Mouse (Mus musculus) hindbrain, embryonic 14.5 days (tissue): ENCODE data around the gene Prpf19. TPM values are rescaled to one million over a fixed set of nuclear protein-coding genes. Genes with fewer than 3 reads are reported as not detected.

Experiments used
- ATAC-seq: fragments of 200-750 bp; cut with Nextera tagmentation; 2 replicates; pipeline ENCODE4 v1.8.0; 2017; ENCODE audit warnings: moderate number of reproducible peaks, mild to moderate bottlenecking, moderate TSS enrichment, moderate library complexity; ENCODE audit not compliant: low FRiP score
- DNase-seq: peaks from one replicate; pipeline ENCODE4 v3.0.0-alpha.2; 2015; ENCODE audit warnings: low spot score
- H3K27ac ChIP-seq: fragments of 300-500 bp; sonication (generic); 2 replicates; pipeline ENCODE4 v1.5.1; 2014; ENCODE audit warnings: mild to moderate bottlenecking, moderate library complexity
- H3K27me3 ChIP-seq: fragments of 300-500 bp; sonication (generic); 2 replicates; pipeline ENCODE4 v1.6.1; 2014; ENCODE audit warnings: mild to moderate bottlenecking, low read length, mixed read lengths; ENCODE audit not compliant: control insufficient read depth, insufficient read depth
- H3K36me3 ChIP-seq: fragments of 300-500 bp; sonication (generic); replicated peaks from 2 replicates; pipeline ENCODE4 v1.6.1; 2014; ENCODE audit not compliant: control insufficient read depth, insufficient read depth
- H3K4me1 ChIP-seq: fragments of 300-500 bp; sonication (generic); replicated peaks from 2 replicates; pipeline ENCODE4 v1.6.1; 2014; ENCODE audit warnings: antibody characterized with exemption, low read length, mixed read lengths; ENCODE audit not compliant: control insufficient read depth, insufficient read depth
- H3K4me2 ChIP-seq: fragments of 300-500 bp; sonication (generic); replicated peaks from 2 replicates; pipeline ENCODE4 v1.6.1; 2014; ENCODE audit warnings: mild to moderate bottlenecking, moderate library complexity
- H3K4me3 ChIP-seq: fragments of 300-500 bp; sonication (generic); replicated peaks from 2 replicates; pipeline ENCODE4 v1.5.1; 2014; ENCODE audit warnings: mild to moderate bottlenecking, low read length
- H3K9ac ChIP-seq: fragments of 300-500 bp; sonication (generic); 2 replicates; pipeline ENCODE4 v1.6.1; 2014
- H3K9me3 ChIP-seq: fragments of 300-500 bp; sonication (generic); 2 replicates; pipeline ENCODE4 v1.6.1; 2016; ENCODE audit warnings: low read length; ENCODE audit not compliant: control insufficient read depth
- WGBS: fragments of 180-500 bp; shearing (Covaris S2); extraction: QIAGEN DNeasy Blood & Tissue Kit; methylation state at CpG from one replicate; pipeline ENCODE4 v1.1.7; 2014; 5-methylcytosine and 5-hydroxymethylcytosine counted together
- polyA plus RNA-seq: library from polyadenylated mRNA; unstranded; fragments of >200 nt; fragmentation: Nextera tagmentation; extraction: Ambion mirVana; gene quantifications from 2 replicates; pipeline ENCODE4 v1.2.1, GENCODE M21; 2014

Gene Prpf19
- polyA plus RNA-seq, 1 experiment from 2014 or later, result 33.4 TPM

DNA sequence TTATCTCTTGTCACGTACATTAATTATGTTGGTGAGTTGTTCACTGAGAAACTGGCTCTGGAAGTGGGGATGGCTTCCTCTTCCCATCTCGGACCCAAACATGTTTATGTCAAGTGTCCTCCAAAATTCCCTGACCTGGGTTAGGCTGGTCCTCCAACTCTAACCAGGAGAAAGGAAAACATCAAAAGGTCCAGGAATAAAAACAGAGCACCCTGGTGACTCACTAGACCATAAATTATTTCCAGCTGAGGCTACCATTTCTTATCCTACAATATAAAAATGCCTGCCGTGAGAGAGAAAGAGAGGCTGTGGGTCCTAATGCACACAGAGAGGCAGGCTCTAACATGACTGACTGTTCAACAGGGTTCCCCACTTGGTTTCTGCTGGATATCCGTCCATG, 29.2 kb downstream of the Prpf19 start:
- ATAC-seq (no peak), DNase-seq (no peak)
- H3K27ac ChIP-seq, result no peak overlapping the region
- H3K9me3 ChIP-seq, result no peaks in the 10 kb centered on the region
- WGBS, result 61% methylated on average over 4 of the region's 4 CpGs
- H3K36me3 ChIP-seq, result no peaks in the 10 kb centered on the region
- no peaks in the 10 kb centered on the region for H3K27me3 ChIP-seq
- H3K4me2 ChIP-seq, result no peak overlapping the region
- H3K9ac ChIP-seq, result no peak overlapping the region
- H3K4me1 ChIP-seq, result no peaks in the 10 kb centered on the region
- H3K4me3 ChIP-seq, result no peak overlapping the region

- Histone ChIP-seq H3K36me3 (no peaks in the 10 kb centered on the region), H3K4me1 (no peaks in the 10 kb centered on the region), H3K9ac (no peak overlapping the region), H3K9me3 (no peaks in the 10 kb centered on the region), H3K27me3 (no peaks in the 10 kb centered on the region), H3K4me2 (no peak overlapping the region), H3K4me3 (no peak overlapping the region), H3K27ac (no peak overlapping the region)
- WGBS, result 10% methylated on average over 6 of the region's 6 CpGs
- no peak for DNase-seq
- ATAC-seq, result no peak; the same call in 1 of the 2 replicates
These were observed 31.1 kb downstream of the Prpf19 start for GRCm38 (mm10) chr19:10926123-10926621.

GRCm38 (mm10) chr19:10926666-10927065, 31.6 kb downstream of the Prpf19 start:
- H3K9ac ChIP-seq, result no peak overlapping the region
- H3K9me3 ChIP-seq, result no peaks in the 10 kb centered on the region
- H3K27me3 ChIP-seq, result no peaks in the 10 kb centered on the region
- H3K4me1 ChIP-seq, result no peaks in the 10 kb centered on the region
- DNase-seq (no peak), ATAC-seq (no peak)
- no peak overlapping the region for H3K4me3 ChIP-seq
- no peak overlapping the region for H3K4me2 ChIP-seq
- WGBS, result 31% methylated on average over 4 of the region's 4 CpGs
- no peak overlapping the region for H3K27ac ChIP-seq
- no peaks in the 10 kb centered on the region for H3K36me3 ChIP-seq

DNA sequence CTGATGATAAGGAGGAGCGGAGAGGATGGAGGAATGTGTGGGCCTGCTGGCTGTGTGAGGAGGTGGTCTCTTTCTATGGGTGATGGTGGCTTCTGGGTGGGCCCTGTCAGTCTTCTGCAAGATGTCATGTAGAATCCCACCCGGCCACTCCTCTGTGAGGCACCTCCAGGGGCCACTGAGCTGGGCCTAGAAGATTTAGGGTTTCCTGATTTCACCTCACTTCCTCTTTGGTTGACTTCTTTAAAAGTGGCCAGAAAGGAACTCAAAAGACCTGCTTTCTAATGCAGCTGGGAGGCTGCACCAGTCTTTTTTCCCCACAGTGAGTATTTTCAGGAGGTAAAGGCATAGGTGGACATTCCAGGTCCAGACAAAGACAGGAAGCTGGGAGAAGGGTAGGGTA, 35.6 kb downstream of the Prpf19 start:
- H3K4me2 ChIP-seq, result no peak overlapping the region
- H3K36me3 ChIP-seq, result no peaks in the 10 kb centered on the region
- DNase-seq, result no peak
- no peaks in the 10 kb centered on the region for H3K27me3 ChIP-seq
- 91% methylated on average over 2 of the region's 2 CpGs for WGBS
- no peak for ATAC-seq
- H3K4me1 ChIP-seq, result no peaks in the 10 kb centered on the region
- H3K9me3 ChIP-seq, result no peaks in the 10 kb centered on the region
- H3K4me3 ChIP-seq, result no peak overlapping the region
- no peak overlapping the region for H3K27ac ChIP-seq
- no peak overlapping the region for H3K9ac ChIP-seq

DNA sequence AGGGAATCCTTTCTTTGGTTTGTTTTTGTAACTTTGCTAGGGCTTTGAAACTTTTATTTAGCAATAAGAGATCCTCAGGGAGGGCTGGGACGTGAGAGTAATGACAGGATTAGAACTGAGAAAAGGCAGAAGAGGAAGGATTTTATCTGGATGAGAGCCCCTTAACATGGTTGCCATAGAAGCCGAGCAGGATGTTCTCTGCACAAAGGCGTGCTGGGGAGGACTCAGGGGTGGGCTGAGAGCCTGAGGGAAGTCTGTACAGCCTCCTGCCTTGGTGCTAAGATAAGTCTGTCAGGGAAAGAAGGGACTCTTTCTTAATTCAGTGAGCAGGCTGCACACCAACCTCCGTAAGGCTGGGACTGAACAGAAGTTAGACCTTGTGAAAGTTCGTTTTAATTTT, 40.0 kb downstream of the Prpf19 start:
- H3K4me2 ChIP-seq, result no peak overlapping the region
- H3K9ac ChIP-seq, result no peak overlapping the region
- no peaks in the 10 kb centered on the region for H3K4me1 ChIP-seq
- DNase-seq, result no peak
- no peaks in the 10 kb centered on the region for H3K9me3 ChIP-seq
- no peak overlapping the region for H3K4me3 ChIP-seq
- no peak for ATAC-seq
- 25% methylated on average over 5 of the region's 5 CpGs for WGBS
- no peak overlapping the region for H3K27ac ChIP-seq
- H3K27me3 ChIP-seq, result no peaks in the 10 kb centered on the region
- no peaks in the 10 kb centered on the region for H3K36me3 ChIP-seq

DNA sequence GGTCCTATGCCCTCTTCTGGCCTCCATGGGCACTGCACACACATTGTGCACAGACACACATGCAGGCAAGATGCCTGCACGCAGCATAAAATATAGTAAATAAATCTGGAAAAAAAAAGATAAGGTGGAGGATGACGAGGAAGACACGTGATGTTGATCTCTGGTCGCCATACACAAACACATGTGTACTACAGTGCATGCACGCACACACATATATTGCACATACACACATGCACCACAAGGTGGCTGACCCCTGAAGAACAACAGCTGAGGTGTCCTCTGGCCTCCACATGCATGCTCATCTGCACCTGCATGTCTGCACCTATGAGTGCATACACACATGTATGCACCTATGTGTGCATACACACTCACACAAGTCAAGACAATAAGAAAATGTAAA, 41.0 kb downstream of the Prpf19 start:
- 88% methylated on average over 5 of the region's 5 CpGs for WGBS
- H3K4me1 ChIP-seq, result peaks cover 6% of the 10 kb centered on the region

DNA sequence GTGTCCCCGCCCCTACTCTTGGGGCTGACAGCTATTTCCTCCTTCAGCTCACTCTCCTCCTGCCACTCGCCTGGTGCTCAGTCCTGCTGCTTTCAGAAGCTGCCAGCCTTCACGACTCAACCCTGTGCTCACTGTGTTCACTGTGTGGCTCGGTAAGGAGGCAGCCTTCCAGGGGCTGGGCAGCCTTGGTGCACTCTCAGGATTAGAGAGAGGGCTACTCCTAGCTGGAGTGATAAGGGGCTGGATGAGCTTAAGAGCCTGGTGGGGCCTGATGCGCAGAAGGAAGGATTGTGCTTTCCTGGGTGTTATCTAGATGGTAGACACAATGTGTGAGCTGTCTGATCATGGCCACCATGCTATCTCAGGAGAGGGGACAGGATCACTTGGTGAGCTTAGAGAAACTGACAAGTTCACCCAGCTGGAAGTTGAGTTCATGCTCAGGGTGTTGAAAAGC, 42.1 kb downstream of the Prpf19 start, which contains the start of gene Ptgdr2:
TSS of gene Ptgdr2 (plus strand) at position 51 of the 454 bp plus-strand sequence.
- H3K4me3 ChIP-seq, result no peak within 1 kb of the TSS
- ATAC-seq, result no peak
- no peaks in the 10 kb centered on the region for H3K9me3 ChIP-seq
- no peak within 1 kb of the TSS for H3K27ac ChIP-seq
- H3K27me3 ChIP-seq, result no peaks in the 10 kb centered on the region
- H3K4me2 ChIP-seq, result no peak within 1 kb of the TSS
- WGBS, result 58% methylated on average over 5 of the region's 5 CpGs
- no peak for DNase-seq
- H3K36me3 ChIP-seq, result peaks cover 6% of the 10 kb centered on the region
- H3K4me1 ChIP-seq, result peaks cover 11% of the 10 kb centered on the region
- H3K9ac ChIP-seq, result no peak within 1 kb of the TSS

More for the DNA sequence above, 41.0 kb downstream of the Prpf19 start:
- DNase-seq, result no peak
- no peak overlapping the region for H3K27ac ChIP-seq
- H3K9me3 ChIP-seq, result no peaks in the 10 kb centered on the region
- no peak for ATAC-seq
- no peak overlapping the region for H3K4me3 ChIP-seq
- no peak overlapping the region for H3K4me2 ChIP-seq
- H3K36me3 ChIP-seq, result no peaks in the 10 kb centered on the region
- H3K9ac ChIP-seq, result no peak overlapping the region
- no peaks in the 10 kb centered on the region for H3K27me3 ChIP-seq

DNA sequence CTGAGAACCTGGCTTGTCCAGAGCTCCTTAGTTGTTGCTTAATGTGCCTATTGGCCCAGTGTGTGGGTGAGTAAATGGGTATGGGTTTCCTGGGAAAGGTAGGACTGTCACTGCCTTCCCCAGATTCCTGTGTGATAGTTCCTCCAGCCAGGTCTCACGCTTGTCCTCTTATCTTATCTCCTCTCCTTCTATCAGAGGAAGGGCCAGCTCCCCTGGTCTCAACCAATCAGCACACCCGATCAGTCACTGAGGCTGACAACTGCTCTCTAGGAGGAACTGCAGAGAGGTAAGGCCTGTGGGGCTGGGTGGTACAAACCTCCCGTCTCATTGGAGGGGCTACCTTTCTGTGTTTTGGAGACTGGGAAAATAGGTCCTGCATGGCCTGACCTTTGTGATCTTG, 43.7 kb downstream of the Prpf19 start:
- H3K27me3 ChIP-seq, result no peaks in the 10 kb centered on the region
- H3K4me2 ChIP-seq, result no peak overlapping the region
- H3K4me1 ChIP-seq, result peaks cover 11% of the 10 kb centered on the region
- peaks cover 21% of the 10 kb centered on the region for H3K36me3 ChIP-seq
- H3K9ac ChIP-seq, result no peak overlapping the region
- 66% methylated on average over 3 of the region's 3 CpGs for WGBS
- H3K4me3 ChIP-seq, result no peak overlapping the region
- no peak for ATAC-seq
- no peak overlapping the region for H3K27ac ChIP-seq
- H3K9me3 ChIP-seq, result no peaks in the 10 kb centered on the region
- no peak for DNase-seq

- Histone ChIP-seq H3K36me3 (peaks cover 36% of the 10 kb centered on the region), H3K27me3 (no peaks in the 10 kb centered on the region), H3K9me3 (no peaks in the 10 kb centered on the region), H3K9ac (peak overlapping the region; percentile 66), H3K4me3 (peak overlapping the region; percentile 31), H3K4me1 (peaks cover 11% of the 10 kb centered on the region), H3K27ac (peak overlapping the region; percentile 73), H3K4me2 (peak overlapping the region; percentile 80)
- ATAC-seq (peak; percentile 91), DNase-seq (peak; percentile 82)
- 16% methylated on average over 37 of the region's 37 CpGs for WGBS
These were observed 45.2 kb downstream of the Prpf19 start for GRCm38 (mm10) chr19:10940097-10940800.
